Mouse (Mus musculus): ENCODE measurements around the gene Rab3il1.

The Rab3il1 gene

DNA sequence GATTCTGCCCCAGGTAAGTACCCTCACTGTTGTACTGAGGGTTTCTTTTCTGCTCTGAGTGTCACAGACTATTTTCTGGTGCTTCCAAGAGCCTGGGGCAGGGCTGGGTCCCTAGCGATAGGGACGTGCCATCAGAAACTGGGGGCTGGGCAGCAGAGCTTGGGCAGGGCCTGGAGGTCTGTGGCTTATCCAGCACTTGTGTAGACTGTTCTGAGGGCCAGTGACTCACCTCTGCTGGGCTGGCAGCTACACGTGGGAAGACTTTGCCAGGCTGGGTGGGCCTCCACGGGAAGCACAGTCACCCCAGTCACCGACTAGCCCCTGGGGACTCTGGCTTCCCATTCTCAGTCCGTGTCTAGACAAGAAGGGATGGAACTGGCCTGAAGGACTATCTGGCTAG lies 40.8 kb downstream of the Rab3il1 start:
- DNase-seq = peak in 1 of 2 experiments; percentile 8

DNA sequence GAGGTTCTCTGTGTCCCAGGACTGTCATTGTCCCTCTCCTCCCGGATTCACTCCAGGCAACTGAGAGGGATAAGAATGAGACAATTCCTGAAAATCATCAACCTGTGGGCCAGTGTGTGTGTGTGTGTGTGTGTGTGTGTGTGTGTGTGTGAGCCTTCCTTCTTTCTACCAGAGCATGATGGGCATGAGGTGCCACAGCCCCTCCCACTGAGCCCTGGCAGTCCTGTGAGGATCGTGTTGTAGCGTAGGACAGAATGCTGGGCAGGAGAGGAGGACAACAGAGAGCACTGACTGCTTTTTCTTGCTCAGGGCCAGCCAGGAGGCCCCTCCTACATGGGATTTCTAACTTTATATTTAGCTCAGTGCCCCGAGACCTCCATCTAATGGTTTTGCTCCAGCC lies 41.3 kb downstream of the Rab3il1 start:
- no peak for DNase-seq

DNA sequence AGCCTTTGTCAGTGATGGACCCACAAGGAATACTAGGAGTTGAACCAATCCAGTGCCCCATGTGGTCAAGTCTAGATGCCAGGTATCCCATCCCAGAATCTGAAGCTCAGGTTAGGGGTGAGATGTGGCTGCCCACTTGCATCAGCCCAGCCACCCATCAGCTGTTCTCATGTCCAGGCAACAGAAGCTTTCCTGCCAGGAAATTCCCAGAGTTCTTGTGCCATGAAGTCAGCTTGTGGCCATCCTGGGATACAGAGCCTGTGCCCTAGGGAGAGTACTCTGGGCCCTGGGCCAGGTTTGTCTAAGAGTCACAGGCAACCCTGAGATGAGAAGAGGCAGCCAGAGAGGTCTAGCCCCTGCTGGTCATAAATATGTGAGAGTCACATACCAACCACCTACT lies 42.2 kb downstream of the Rab3il1 start:
- DNase-seq = no peak

DNA sequence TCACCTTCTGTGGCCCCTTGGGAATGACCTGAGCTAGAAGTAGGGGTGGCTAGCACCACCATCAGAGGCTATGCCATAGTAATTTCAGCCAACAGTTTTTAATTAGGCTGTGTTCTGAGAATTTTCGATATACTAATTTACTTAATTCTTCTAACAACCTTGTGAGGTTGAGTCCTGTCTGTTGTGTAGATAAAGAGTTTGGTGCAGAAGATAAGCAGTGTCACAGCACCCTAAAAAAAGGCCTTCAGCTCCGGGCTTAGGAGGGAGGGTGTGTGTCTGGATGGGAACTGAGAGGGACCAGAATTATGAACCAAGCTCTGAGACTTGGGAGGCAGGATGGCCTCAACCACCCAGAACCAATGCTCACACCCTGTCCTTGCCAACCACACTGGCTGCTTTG lies 44.2 kb downstream of the Rab3il1 start:
- DNase-seq = no peak

DNA sequence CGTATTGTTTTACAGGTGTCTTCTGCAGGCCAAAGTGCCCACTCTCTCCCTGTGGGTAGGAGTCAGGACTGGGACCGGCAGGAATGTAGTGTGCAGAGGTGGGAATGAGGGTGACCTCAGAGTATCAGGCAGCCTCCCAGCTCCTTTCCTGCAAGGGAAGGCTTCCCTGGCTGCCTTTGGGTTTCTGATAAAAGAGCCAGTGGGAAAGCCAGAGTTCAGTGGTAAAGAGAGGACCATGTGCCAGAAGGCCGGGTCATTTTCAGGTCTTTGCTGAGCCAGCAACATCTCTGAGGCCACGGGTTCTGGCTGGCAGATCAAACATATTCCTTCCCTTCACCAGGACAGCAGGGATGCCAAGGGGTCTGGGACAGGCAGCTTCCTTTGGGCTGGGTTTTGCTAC lies 44.9 kb downstream of the Rab3il1 start:
- DNase-seq = no peak

DNA sequence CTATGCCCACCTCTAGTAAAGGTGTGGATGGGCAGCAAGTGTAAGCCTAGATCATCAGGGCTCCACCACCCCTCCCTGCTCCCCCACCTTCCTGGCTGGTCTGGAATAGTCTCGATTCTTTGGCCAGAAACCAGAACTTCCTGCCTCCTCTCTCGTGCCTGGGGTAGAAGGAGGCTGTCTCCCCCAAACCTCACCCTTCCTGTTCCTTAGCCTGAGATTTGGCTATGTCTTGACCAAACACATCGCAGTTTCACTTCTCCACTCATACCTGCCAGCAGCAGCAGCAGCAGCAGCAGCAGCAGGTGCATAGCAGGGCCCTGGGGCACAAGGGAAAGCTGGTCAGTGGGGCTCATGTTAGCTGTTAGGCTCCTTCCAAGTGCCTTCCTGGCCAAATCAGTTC lies 45.5 kb downstream of the Rab3il1 start:
- DNase-seq = peak; percentile 45 to 52

- no peak for DNase-seq
Observed at GRCm38 (mm10) chr19:10049533-10049932, 48.1 kb downstream of the Rab3il1 start.

DNA sequence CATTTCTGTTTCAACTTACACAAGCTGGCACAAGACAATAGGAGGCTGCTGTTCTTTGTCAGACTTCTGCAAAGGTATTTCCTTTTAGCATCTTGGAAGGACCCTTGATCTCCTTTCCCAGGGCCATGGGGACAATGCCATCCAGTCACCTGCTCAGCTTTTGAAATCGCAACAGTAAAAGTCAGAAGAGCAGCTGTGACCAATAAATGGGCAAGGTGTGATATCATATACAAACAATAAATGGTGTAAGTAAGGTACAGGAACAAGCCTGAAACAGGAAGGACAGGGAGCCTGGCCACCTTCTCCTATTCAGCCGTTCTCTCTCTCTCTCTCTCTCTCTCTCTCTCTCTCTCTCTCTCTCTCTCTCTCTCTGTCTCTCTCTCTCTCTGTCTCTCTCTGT lies 49.0 kb downstream of the Rab3il1 start:
- DNase-seq = no peak

GRCm38 (mm10) chr19:10052698-10053097 lies 51.2 kb downstream of the Rab3il1 start:
- no peak for DNase-seq

GRCm38 (mm10) chr19:10053692-10054260 lies 52.3 kb downstream of the Rab3il1 start:
- no peak for DNase-seq

DNA sequence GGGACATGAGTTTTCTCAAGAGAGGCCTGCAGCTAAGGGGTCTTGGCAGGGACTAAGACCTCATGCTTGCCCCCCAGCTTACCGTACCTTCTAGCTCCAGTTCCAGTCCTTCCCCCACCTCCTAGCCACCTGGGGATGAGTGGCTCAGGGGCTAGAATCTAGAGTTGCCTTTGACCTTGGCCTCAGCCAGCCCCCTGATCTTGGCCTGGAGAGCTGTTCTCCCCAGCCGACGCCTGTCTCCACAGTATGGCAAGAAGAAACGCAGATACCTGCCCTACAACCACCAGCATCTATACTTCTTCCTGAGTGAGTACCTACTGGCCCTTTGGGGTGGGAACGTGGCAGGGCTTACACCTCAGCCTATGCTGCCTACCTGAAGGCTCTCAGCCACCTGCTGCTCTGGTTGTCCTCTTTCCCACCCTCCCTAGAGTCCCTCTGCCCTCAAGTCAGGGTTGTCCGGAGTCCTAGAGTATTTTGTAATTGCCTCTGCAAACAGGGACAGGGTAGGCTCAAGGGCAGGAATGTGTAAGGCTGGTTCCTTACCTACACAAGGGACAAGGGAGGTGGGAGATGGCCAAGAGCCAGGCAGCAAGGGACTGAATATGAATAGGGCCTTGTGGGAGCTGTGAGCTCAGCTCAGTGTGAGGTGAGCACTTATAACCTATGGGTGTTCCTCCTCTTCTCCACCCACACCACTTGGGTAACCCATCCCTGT lies 53.0 kb downstream of the Rab3il1 start:
- no peak for DNase-seq

- no peak for DNase-seq
Observed at GRCm38 (mm10) chr19:10055261-10055660, 53.8 kb downstream of the Rab3il1 start.

DNA sequence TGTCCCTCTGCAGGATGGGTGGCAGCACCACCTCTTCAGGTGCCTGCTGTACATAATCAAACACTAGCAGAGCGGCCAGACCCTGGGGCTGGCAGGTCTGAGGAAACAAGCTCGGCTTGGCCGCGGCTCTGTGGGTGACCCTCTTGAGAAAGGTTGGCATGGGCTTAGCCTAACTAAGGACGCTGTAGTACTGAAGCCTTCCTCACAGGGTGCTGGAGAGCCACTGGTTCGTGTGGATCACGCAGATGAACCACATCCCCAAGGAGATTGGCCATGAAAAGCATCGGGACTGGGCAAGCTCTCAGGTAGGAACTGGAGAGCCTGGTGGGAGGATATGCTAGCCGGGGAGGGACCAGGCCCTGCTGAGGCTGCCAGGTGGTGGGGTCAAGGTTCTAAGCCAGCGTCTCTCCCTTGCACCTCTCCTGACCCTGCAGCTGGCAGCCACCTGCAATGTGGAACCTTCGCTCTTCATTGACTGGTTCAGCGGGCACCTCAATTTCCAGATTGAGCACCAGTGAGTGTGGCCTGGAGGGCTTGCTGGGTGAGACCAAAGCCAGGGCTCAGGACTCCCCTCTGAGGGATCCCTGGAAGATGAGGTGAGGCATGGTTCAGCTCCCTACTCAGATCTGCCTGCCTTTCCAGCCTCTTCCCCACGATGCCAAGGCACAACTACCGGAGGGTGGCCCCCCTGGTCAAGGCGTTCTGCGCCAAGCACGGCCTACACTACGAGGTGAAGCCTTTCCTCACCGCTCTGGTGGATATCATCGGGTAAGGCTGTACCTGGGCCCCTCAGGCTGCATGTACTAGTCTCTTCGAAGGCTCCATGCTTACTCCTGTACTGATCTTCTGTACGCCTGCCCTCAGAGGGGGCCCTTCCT lies 54.6 kb downstream of the Rab3il1 start:
- DNase-seq = no peak

GRCm38 (mm10) chr19:10056686-10057085 lies 55.2 kb downstream of the Rab3il1 start:
- DNase-seq = no peak

- DNase-seq = no peak
Observed at GRCm38 (mm10) chr19:10057486-10058351, 56.2 kb downstream of the Rab3il1 start.

- DNase-seq = no peak
Observed at GRCm38 (mm10) chr19:10058352-10058825, 56.9 kb downstream of the Rab3il1 start.

GRCm38 (mm10) chr19:10058876-10059427 lies 57.5 kb downstream of the Rab3il1 start:
- DNase-seq = no peak

DNA sequence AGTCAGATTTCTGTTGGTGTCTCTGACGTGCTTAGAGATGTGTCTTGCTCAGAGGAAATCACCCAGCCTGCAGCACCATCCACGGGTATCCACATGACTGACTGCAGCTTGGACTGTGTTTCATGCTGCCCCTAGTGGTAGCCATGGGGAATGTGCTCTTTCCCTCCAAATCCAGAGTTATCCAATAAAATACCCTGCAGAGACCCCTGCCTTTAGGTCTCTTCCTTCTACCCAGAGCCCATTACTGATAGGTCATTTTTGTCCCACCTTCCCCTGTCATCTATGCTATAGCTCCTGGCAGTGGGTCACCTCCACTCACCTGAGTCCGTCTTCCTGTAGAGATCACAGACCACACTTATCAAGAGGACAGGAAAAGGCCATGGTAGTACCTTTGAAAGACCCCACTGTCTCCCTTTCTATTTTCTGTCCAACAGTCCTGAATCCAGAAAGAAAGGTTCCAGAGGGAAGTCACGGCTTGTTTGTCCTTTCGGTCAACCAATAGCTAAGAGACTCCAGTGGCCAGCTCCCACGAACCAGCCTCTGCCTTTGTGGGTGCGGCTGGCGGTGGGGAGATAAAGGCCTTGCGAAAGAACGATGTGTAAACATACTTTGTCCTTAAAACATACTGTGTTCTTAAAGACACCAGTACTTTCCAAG lies 58.6 kb downstream of the Rab3il1 start:
- DNase-seq = peak; percentile 30 to 32

DNA sequence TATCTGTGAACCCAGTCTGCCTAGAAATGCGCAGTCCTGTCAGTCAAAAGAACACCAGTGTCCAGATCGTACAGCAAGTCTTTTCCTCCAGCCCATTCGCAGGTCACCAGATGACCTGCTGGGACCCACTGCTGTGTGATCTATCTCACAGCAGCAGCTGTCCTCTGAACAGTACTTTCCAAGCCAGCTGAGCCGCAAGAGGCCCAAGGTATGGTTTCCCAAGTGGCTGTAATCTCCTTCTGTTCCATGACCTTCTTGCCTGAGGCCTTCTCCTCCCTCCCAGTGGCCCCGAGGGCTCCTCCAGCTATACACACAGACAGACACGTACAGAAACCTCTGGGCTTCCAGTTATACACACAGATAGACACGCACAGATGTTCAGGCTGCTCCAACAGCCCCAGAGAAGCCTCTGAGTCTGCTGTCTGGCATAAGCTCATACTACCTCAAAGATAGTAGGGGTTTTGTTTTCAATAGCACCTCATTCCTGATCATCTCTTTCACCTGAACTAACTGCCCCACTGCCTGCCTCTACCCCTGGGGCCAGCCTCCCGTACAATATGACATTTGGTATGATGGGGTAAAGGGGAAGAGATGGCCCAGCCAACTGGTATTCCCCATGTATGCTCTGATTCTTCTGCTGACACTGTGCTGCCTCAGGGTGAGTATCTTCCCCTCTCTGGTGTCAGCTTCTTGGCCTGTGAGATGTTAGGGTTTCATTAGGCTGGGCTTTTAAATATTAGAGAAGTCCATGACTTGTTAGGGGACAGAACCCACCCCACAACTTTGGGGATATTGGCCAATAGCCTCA lies 59.5 kb downstream of the Rab3il1 start:
- DNase-seq = no peak

DNA sequence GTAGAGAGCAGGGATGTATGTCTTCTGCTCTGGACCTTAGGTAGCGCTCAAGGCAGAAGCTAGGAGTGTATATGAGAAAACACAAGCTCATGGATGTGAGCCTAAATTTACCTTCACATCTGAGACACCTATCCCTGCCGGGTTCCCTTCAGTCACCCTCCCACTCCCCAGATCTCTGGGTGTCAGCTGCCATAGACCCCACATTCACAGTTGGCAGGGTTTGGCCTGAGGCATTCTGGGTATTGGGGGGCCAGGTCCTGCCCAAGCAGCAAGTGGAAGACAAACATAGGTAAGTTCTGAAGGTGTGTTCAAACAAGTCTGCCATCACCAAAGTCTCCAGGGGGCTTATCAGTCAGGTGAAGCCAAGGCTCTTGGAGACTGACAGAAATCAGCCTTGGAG lies 60.2 kb downstream of the Rab3il1 start:
- no peak for DNase-seq

- DNase-seq = no peak
Observed at GRCm38 (mm10) chr19:10062292-10062691, 60.8 kb downstream of the Rab3il1 start.

All from B cell, adult 2 months (primary cell).